Mouse (Mus musculus): ENCODE results near the gene Tbxas1. TPM values are rescaled to one million over a fixed set of nuclear protein-coding genes. Genes with fewer than 3 reads are reported as not detected.
A peak's percentile ranks its signal among the peaks of the same experiment; 100 is the strongest.

The Tbxas1 gene
- polyA plus RNA-seq, 2 experiments, result 4.5 to 6.3 TPM

- no peaks in the 10 kb centered on the region for H3K4me1 ChIP-seq (replicated peaks; ENCODE audit: control insufficient read depth in 2 of 2, insufficient read depth in 2 of 2, low read length in 1 of 2)
- no peak overlapping the region for H3K9ac ChIP-seq (replicated peaks)
- peaks cover 4% of the 10 kb centered on the region for H3K9me3 ChIP-seq (ENCODE audit: control insufficient read depth, low read length)
- H3K4me2 ChIP-seq (ENCODE audit: low read depth), result no peak overlapping the region
- ATAC-seq (ENCODE audit: insufficient read depth) (peak; percentile 69), DNase-seq (ENCODE audit: low read depth in 3 of 3, low spot score in 3 of 3) (no peak)
- TF ChIP-seq CTCF (IDR thresholded peaks at IDR 0.05; ENCODE audit: low read depth), result peak; percentile 60
- TF ChIP-seq EP300 (IDR thresholded peaks at IDR 0.05; ENCODE audit: low read depth), result no peak
- H3K36me3 ChIP-seq (replicated peaks; ENCODE audit: control insufficient read depth, insufficient read depth, low read depth), result no peaks in the 10 kb centered on the region
- 67% methylated on average over 10 of the region's 10 CpGs for WGBS (ENCODE audit: insufficient replicate concordance)
- H3K27me3 ChIP-seq (ENCODE audit: control insufficient read depth, insufficient read depth, low read length), result no peaks in the 10 kb centered on the region
- no peak overlapping the region for H3K4me3 ChIP-seq (ENCODE audit: insufficient read depth in 1 of 2, low read depth in 2 of 2, low read length in 2 of 2)
- no peak overlapping the region for H3K27ac ChIP-seq
These were observed 138.0 kb downstream of the Tbxas1 start for GRCm38 (mm10) chr6:39013034-39013832.

GRCm38 (mm10) chr6:39017942-39018341 lies 142.7 kb downstream of the Tbxas1 start:
- ATAC-seq (ENCODE audit: insufficient read depth) (no peak), DNase-seq (ENCODE audit: low read depth in 3 of 3, low spot score in 3 of 3) (no peak)
- H3K27me3 ChIP-seq (ENCODE audit: control insufficient read depth, insufficient read depth, low read length), result no peaks in the 10 kb centered on the region
- peaks cover 1% of the 10 kb centered on the region for H3K9me3 ChIP-seq (ENCODE audit: control insufficient read depth, low read length)
- H3K4me1 ChIP-seq (replicated peaks; ENCODE audit: control insufficient read depth in 2 of 2, insufficient read depth in 2 of 2, low read length in 1 of 2), result peaks cover 6 to 12% of the 10 kb centered on the region in 2 experiments; a peak in 3 of 4 replicates
- no peak overlapping the region for H3K27ac ChIP-seq
- no peak overlapping the region for H3K4me2 ChIP-seq (ENCODE audit: low read depth)
- H3K4me3 ChIP-seq (ENCODE audit: insufficient read depth in 1 of 2, low read depth in 2 of 2, low read length in 2 of 2), result no peak overlapping the region
- no peak overlapping the region for H3K9ac ChIP-seq (replicated peaks)
- WGBS (ENCODE audit: insufficient replicate concordance), result 71% methylated on average over 11 of the region's 11 CpGs
- H3K36me3 ChIP-seq (replicated peaks; ENCODE audit: control insufficient read depth, insufficient read depth, low read depth), result no peaks in the 10 kb centered on the region
- no peak for TF ChIP-seq CTCF (IDR thresholded peaks at IDR 0.05; ENCODE audit: low read depth)
- TF ChIP-seq EP300 (IDR thresholded peaks at IDR 0.05; ENCODE audit: low read depth), result no peak

GRCm38 (mm10) chr6:39018805-39019204 lies 143.6 kb downstream of the Tbxas1 start:
- Histone ChIP-seq H3K27me3 (ENCODE audit: control insufficient read depth, insufficient read depth, low read length) (no peaks in the 10 kb centered on the region), H3K9me3 (ENCODE audit: control insufficient read depth, low read length) (no peaks in the 10 kb centered on the region), H3K4me3 (ENCODE audit: insufficient read depth in 1 of 2, low read depth in 2 of 2, low read length in 2 of 2) (no peak overlapping the region), H3K4me1 (replicated peaks; ENCODE audit: control insufficient read depth in 2 of 2, insufficient read depth in 2 of 2, low read length in 1 of 2) (peaks cover 6 to 12% of the 10 kb centered on the region in 2 experiments; a peak in 3 of 4 replicates), H3K36me3 (replicated peaks; ENCODE audit: control insufficient read depth, insufficient read depth, low read depth) (no peaks in the 10 kb centered on the region), H3K9ac (replicated peaks) (no peak overlapping the region), H3K27ac (no peak overlapping the region), H3K4me2 (ENCODE audit: low read depth) (no peak overlapping the region)
- peak in 2 of 3 experiments; percentile 20 to 23 for DNase-seq (ENCODE audit: low read depth in 3 of 3, low spot score in 3 of 3)
- no peak for ATAC-seq (ENCODE audit: insufficient read depth)
- no peak for TF ChIP-seq EP300 (IDR thresholded peaks at IDR 0.05; ENCODE audit: low read depth)
- TF ChIP-seq CTCF (IDR thresholded peaks at IDR 0.05; ENCODE audit: low read depth), result peak; percentile 78
- WGBS (ENCODE audit: insufficient replicate concordance), result 67% methylated on average over 7 of the region's 7 CpGs

GRCm38 (mm10) chr6:39019219-39019618 lies 144.0 kb downstream of the Tbxas1 start:
- TF ChIP-seq CTCF (IDR thresholded peaks at IDR 0.05; ENCODE audit: low read depth) (no peak), EP300 (IDR thresholded peaks at IDR 0.05; ENCODE audit: low read depth) (no peak)
- Histone ChIP-seq H3K9me3 (ENCODE audit: control insufficient read depth, low read length) (no peaks in the 10 kb centered on the region), H3K9ac (replicated peaks) (no peak overlapping the region), H3K27me3 (ENCODE audit: control insufficient read depth, insufficient read depth, low read length) (no peaks in the 10 kb centered on the region), H3K27ac (no peak overlapping the region), H3K4me3 (ENCODE audit: insufficient read depth in 1 of 2, low read depth in 2 of 2, low read length in 2 of 2) (no peak overlapping the region), H3K36me3 (replicated peaks; ENCODE audit: control insufficient read depth, insufficient read depth, low read depth) (no peaks in the 10 kb centered on the region), H3K4me2 (ENCODE audit: low read depth) (no peak overlapping the region), H3K4me1 (replicated peaks; ENCODE audit: control insufficient read depth in 2 of 2, insufficient read depth in 2 of 2, low read length in 1 of 2) (peaks cover 6 to 12% of the 10 kb centered on the region in 2 experiments; a peak in 3 of 4 replicates)
- 66% methylated on average over 5 of the region's 5 CpGs for WGBS (ENCODE audit: insufficient replicate concordance)
- DNase-seq (ENCODE audit: low read depth in 3 of 3, low spot score in 3 of 3), result no peak
- no peak for ATAC-seq (ENCODE audit: insufficient read depth)

- peak; percentile 50; the same call in 1 of the 2 replicates for ATAC-seq (ENCODE audit: insufficient read depth)
- no peak for DNase-seq (ENCODE audit: low read depth in 3 of 3, low spot score in 3 of 3)
- Histone ChIP-seq H3K4me2 (ENCODE audit: low read depth) (no peak overlapping the region), H3K27me3 (ENCODE audit: control insufficient read depth, insufficient read depth, low read length) (no peaks in the 10 kb centered on the region), H3K9ac (replicated peaks) (no peak overlapping the region), H3K27ac (no peak overlapping the region), H3K4me1 (replicated peaks; ENCODE audit: control insufficient read depth in 2 of 2, insufficient read depth in 2 of 2, low read length in 1 of 2) (peaks cover 6 to 12% of the 10 kb centered on the region in 2 experiments; a peak in 3 of 4 replicates), H3K4me3 (ENCODE audit: insufficient read depth in 1 of 2, low read depth in 2 of 2, low read length in 2 of 2) (no peak overlapping the region), H3K36me3 (replicated peaks; ENCODE audit: control insufficient read depth, insufficient read depth, low read depth) (no peaks in the 10 kb centered on the region), H3K9me3 (ENCODE audit: control insufficient read depth, low read length) (no peaks in the 10 kb centered on the region)
- WGBS (ENCODE audit: insufficient replicate concordance), result 8% methylated on average over 1 of the region's 1 CpGs
- TF ChIP-seq CTCF (IDR thresholded peaks at IDR 0.05; ENCODE audit: low read depth) (no peak), EP300 (IDR thresholded peaks at IDR 0.05; ENCODE audit: low read depth) (0 out of 2 replicates have a peak, but pooled peaks have one; percentile 22)
These were observed 146.7 kb downstream of the Tbxas1 start for GRCm38 (mm10) chr6:39021909-39022308.

Measured in liver, embryonic 14.5 days (tissue).